Mouse (Mus musculus) neural tube, embryonic 14.5 days (tissue): ENCODE results near the gene Mettl16. TPM values are rescaled to one million over a fixed set of nuclear protein-coding genes. Genes with fewer than 3 reads are reported as not detected.

ENCODE experiments used
- microRNA-seq: library from miRNA; unstranded; fragments of <30 nt; microRNA quantifications from one replicate; pipeline ENCODE4, GENCODE M21; 2016
- polyA plus RNA-seq: library from polyadenylated mRNA; unstranded; fragments of >200 nt; fragmentation: Nextera tagmentation; extraction: Ambion mirVana; gene quantifications from 2 replicates; pipeline ENCODE4 v1.2.1, GENCODE M21; 2014

Gene Mettl16
- polyA plus RNA-seq, 1 experiment from 2014 or later, result 33.9 TPM

Small RNAs within 50 kb of the gene (microRNA-seq; reads per million reads assigned to microRNA genes)
- gene Mir6926, result 1.4 reads per million

Other genes starting within 250 kb of the Mettl16 start
- 9.9 and 12.7 TPM in 2 replicates for gene Rap1gap2, start 159.9 kb upstream of the Mettl16 start, polyA plus RNA-seq
- 3.2 and 4.1 TPM in 2 replicates for gene Ccdc92b, start 151.2 kb upstream of the Mettl16 start, polyA plus RNA-seq
- gene Cluh, start 121.3 kb upstream of the Mettl16 start, polyA plus RNA-seq, result 15.9 and 17.7 TPM in 2 replicates
- gene Pafah1b1, start 46.2 kb upstream of the Mettl16 start, polyA plus RNA-seq, result 92.6 and 115 TPM in 2 replicates
- gene Mnt, start 60.1 kb downstream of the Mettl16 start, polyA plus RNA-seq, result 7.6 and 9.4 TPM in 2 replicates
- 25.3 and 28.7 TPM in 2 replicates for gene Sgsm2, start 126.2 kb downstream of the Mettl16 start, polyA plus RNA-seq
- gene Tsr1, start 127.2 kb downstream of the Mettl16 start, polyA plus RNA-seq, result 27.9 and 40.6 TPM in 2 replicates
- gene Smg6, start 155.0 kb downstream of the Mettl16 start, polyA plus RNA-seq, result 13.7 and 15.7 TPM in 2 replicates
- gene Srr, start 155.1 kb downstream of the Mettl16 start, polyA plus RNA-seq, result 41.6 and 45.8 TPM in 2 replicates